Mouse (Mus musculus) ES-Bruce4 (cell line): Measurements from ENCODE around the gene Ubap2.

Experiments used
- CTCF ChIP-seq: IDR thresholded peaks from one replicate; pipeline ENCODE4 v1.8.1; 2011; ENCODE audit warnings: low read depth, low read length
- EP300 ChIP-seq: IDR thresholded peaks from 2 replicates; pipeline ENCODE4 v1.6.1; 2011; ENCODE audit warnings: low read depth, low read length; ENCODE audit not compliant: insufficient read depth
- POLR2A ChIP-seq: IDR thresholded peaks from one replicate; pipeline ENCODE4 v1.8.1; 2011; ENCODE audit warnings: low read length; ENCODE audit not compliant: insufficient read depth

DNA sequence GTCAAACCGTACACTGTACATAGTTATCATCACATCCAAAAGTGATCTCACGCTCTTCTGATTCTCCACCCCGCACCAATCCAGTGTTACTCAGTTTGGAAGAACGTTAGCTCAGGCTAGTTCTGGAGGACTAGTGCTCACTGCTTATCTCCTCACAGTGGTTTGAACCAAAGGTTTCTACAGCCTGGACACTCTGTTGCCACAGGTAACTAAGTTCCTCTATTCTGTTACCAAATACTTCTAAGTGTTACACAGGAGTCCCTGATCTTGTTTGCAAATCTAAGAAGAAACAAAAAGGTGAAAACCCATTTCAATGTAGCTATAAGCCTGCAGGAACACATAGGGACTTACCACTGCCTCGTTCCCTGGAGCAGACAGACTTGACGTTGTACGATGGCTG is 21.0 kb upstream of the Ubap2 start:
- TF ChIP-seq CTCF (no peak), EP300 (no peak), POLR2A (no peak)
